Mouse (Mus musculus): Measurements from ENCODE around the gene Mcub. TPM values are rescaled to one million over a fixed set of nuclear protein-coding genes. Genes with fewer than 3 reads are reported as not detected.

Gene Mcub
- polyA plus RNA-seq, 1 experiment from 2014 or later: 13.7 TPM

GRCm38 (mm10) chr3:129949158-129949773 is 20.7 kb downstream of the Mcub start:
- Histone ChIP-seq H3K36me3 (no peaks in the 10 kb centered on the region), H3K9me3 (no peaks in the 10 kb centered on the region), H3K4me3 (replicated peaks) (no peak overlapping the region), H3K9ac (replicated peaks) (no peak overlapping the region), H3K27ac (no peak overlapping the region), H3K27me3 (no peaks in the 10 kb centered on the region), H3K4me2 (no peak overlapping the region), H3K4me1 (replicated peaks) (no peaks in the 10 kb centered on the region)
- WGBS: 80% methylated on average over 5 of the region's 5 CpGs
- no peak for ATAC-seq (ENCODE audit: insufficient number of reproducible peaks, insufficient read depth, low FRiP score, low TSS enrichment, low read depth)

GRCm38 (mm10) chr3:129948359-129948758 is 21.6 kb downstream of the Mcub start:
- no peaks in the 10 kb centered on the region for H3K4me1 ChIP-seq (replicated peaks)
- H3K4me3 ChIP-seq (replicated peaks): no peak overlapping the region
- 90% methylated on average over 5 of the region's 5 CpGs for whole genome bisulfite sequencing
- H3K36me3 ChIP-seq: no peaks in the 10 kb centered on the region
- no peak overlapping the region for H3K9ac ChIP-seq (replicated peaks)
- H3K27ac ChIP-seq: no peak overlapping the region
- no peaks in the 10 kb centered on the region for H3K9me3 ChIP-seq
- no peaks in the 10 kb centered on the region for H3K27me3 ChIP-seq
- H3K4me2 ChIP-seq: no peak overlapping the region
- no peak for ATAC-seq (ENCODE audit: insufficient number of reproducible peaks, insufficient read depth, low FRiP score, low TSS enrichment, low read depth)

GRCm38 (mm10) chr3:129946217-129946914 is 23.6 kb downstream of the Mcub start:
- Histone ChIP-seq H3K36me3 (no peaks in the 10 kb centered on the region), H3K9ac (replicated peaks) (no peak overlapping the region), H3K27me3 (no peaks in the 10 kb centered on the region), H3K9me3 (no peaks in the 10 kb centered on the region), H3K4me2 (no peak overlapping the region), H3K27ac (no peak overlapping the region), H3K4me3 (replicated peaks) (no peak overlapping the region), H3K4me1 (replicated peaks) (no peaks in the 10 kb centered on the region)
- no peak for ATAC-seq (ENCODE audit: insufficient number of reproducible peaks, insufficient read depth, low FRiP score, low TSS enrichment, low read depth)
- 70% methylated on average over 5 of the region's 5 CpGs for WGBS

- Histone ChIP-seq H3K4me3 (replicated peaks) (no peak overlapping the region), H3K27me3 (no peaks in the 10 kb centered on the region), H3K4me1 (replicated peaks) (no peaks in the 10 kb centered on the region), H3K36me3 (no peaks in the 10 kb centered on the region), H3K9me3 (no peaks in the 10 kb centered on the region), H3K4me2 (no peak overlapping the region), H3K9ac (replicated peaks) (no peak overlapping the region), H3K27ac (no peak overlapping the region)
- ATAC-seq (ENCODE audit: insufficient number of reproducible peaks, insufficient read depth, low FRiP score, low TSS enrichment, low read depth): no peak
- 70% methylated on average over 4 of the region's 4 CpGs for WGBS
Measured at GRCm38 (mm10) chr3:129943813-129944212, 26.2 kb downstream of the Mcub start.

GRCm38 (mm10) chr3:129941291-129941690 is 28.7 kb downstream of the Mcub start:
- no peaks in the 10 kb centered on the region for H3K27me3 ChIP-seq
- no peak overlapping the region for H3K4me2 ChIP-seq
- no peak overlapping the region for H3K9ac ChIP-seq (replicated peaks)
- peaks cover 9% of the 10 kb centered on the region for H3K4me1 ChIP-seq (replicated peaks)
- H3K9me3 ChIP-seq: no peaks in the 10 kb centered on the region
- no peak overlapping the region for H3K27ac ChIP-seq
- H3K4me3 ChIP-seq (replicated peaks): no peak overlapping the region
- H3K36me3 ChIP-seq: no peaks in the 10 kb centered on the region
- WGBS: 87% methylated on average over 1 of the region's 1 CpGs
- ATAC-seq (ENCODE audit: insufficient number of reproducible peaks, insufficient read depth, low FRiP score, low TSS enrichment, low read depth): no peak

GRCm38 (mm10) chr3:129940780-129941179 is 29.2 kb downstream of the Mcub start:
- Histone ChIP-seq H3K9me3 (no peaks in the 10 kb centered on the region), H3K4me3 (replicated peaks) (no peak overlapping the region), H3K27me3 (no peaks in the 10 kb centered on the region), H3K4me1 (replicated peaks) (peaks cover 9% of the 10 kb centered on the region), H3K9ac (replicated peaks) (no peak overlapping the region), H3K36me3 (no peaks in the 10 kb centered on the region), H3K27ac (no peak overlapping the region), H3K4me2 (no peak overlapping the region)
- WGBS: 94% methylated on average over 2 of the region's 2 CpGs
- ATAC-seq (ENCODE audit: insufficient number of reproducible peaks, insufficient read depth, low FRiP score, low TSS enrichment, low read depth): no peak

GRCm38 (mm10) chr3:129939058-129939457 is 30.9 kb downstream of the Mcub start:
- no peak overlapping the region for H3K27ac ChIP-seq
- no peak overlapping the region for H3K4me3 ChIP-seq (replicated peaks)
- no peaks in the 10 kb centered on the region for H3K36me3 ChIP-seq
- no peak overlapping the region for H3K4me2 ChIP-seq
- 43% methylated on average over 7 of the region's 7 CpGs for WGBS
- no peak for ATAC-seq (ENCODE audit: insufficient number of reproducible peaks, insufficient read depth, low FRiP score, low TSS enrichment, low read depth)
- H3K9ac ChIP-seq (replicated peaks): no peak overlapping the region
- H3K27me3 ChIP-seq: no peaks in the 10 kb centered on the region
- H3K9me3 ChIP-seq: no peaks in the 10 kb centered on the region
- peaks cover 9% of the 10 kb centered on the region for H3K4me1 ChIP-seq (replicated peaks)

- no peak for ATAC-seq (ENCODE audit: insufficient number of reproducible peaks, insufficient read depth, low FRiP score, low TSS enrichment, low read depth)
Measured at GRCm38 (mm10) chr3:129937848-129938247, 32.2 kb downstream of the Mcub start.

GRCm38 (mm10) chr3:129936561-129936960 is 33.4 kb downstream of the Mcub start:
- 36% methylated on average over 9 of the region's 9 CpGs for WGBS
- no peak for ATAC-seq (ENCODE audit: insufficient number of reproducible peaks, insufficient read depth, low FRiP score, low TSS enrichment, low read depth)
- Histone ChIP-seq H3K36me3 (no peaks in the 10 kb centered on the region), H3K4me3 (replicated peaks) (no peak overlapping the region), H3K9ac (replicated peaks) (no peak overlapping the region), H3K27ac (no peak overlapping the region), H3K27me3 (no peaks in the 10 kb centered on the region), H3K4me2 (no peak overlapping the region), H3K4me1 (replicated peaks) (peaks cover 9% of the 10 kb centered on the region), H3K9me3 (no peaks in the 10 kb centered on the region)

More at GRCm38 (mm10) chr3:129937848-129938247, 32.2 kb downstream of the Mcub start:
- H3K9me3 ChIP-seq: no peaks in the 10 kb centered on the region
- no peak overlapping the region for H3K27ac ChIP-seq
- H3K9ac ChIP-seq (replicated peaks): no peak overlapping the region
- H3K4me1 ChIP-seq (replicated peaks): peaks cover 9% of the 10 kb centered on the region
- no peak overlapping the region for H3K4me3 ChIP-seq (replicated peaks)
- no peaks in the 10 kb centered on the region for H3K36me3 ChIP-seq
- no peaks in the 10 kb centered on the region for H3K27me3 ChIP-seq
- 18% methylated on average over 3 of the region's 3 CpGs for WGBS
- H3K4me2 ChIP-seq: no peak overlapping the region

- no peak overlapping the region for H3K4me3 ChIP-seq (replicated peaks)
- peaks cover 1% of the 10 kb centered on the region; the same call in 1 of the 2 replicates for H3K4me1 ChIP-seq (replicated peaks)
- H3K9me3 ChIP-seq: no peaks in the 10 kb centered on the region
- no peak overlapping the region for H3K9ac ChIP-seq (replicated peaks)
- no peak for ATAC-seq (ENCODE audit: insufficient number of reproducible peaks, insufficient read depth, low FRiP score, low TSS enrichment, low read depth)
- no peak overlapping the region for H3K27ac ChIP-seq
- no peak overlapping the region for H3K4me2 ChIP-seq
- no peaks in the 10 kb centered on the region for H3K36me3 ChIP-seq
- H3K27me3 ChIP-seq: no peaks in the 10 kb centered on the region
- 47% methylated on average over 4 of the region's 4 CpGs for WGBS
Measured at GRCm38 (mm10) chr3:129932443-129932842, 37.6 kb downstream of the Mcub start.

GRCm38 (mm10) chr3:129930213-129930778 is 39.7 kb downstream of the Mcub start:
- Histone ChIP-seq H3K4me3 (replicated peaks) (no peak overlapping the region), H3K4me1 (replicated peaks) (no peaks in the 10 kb centered on the region), H3K9ac (replicated peaks) (no peak overlapping the region), H3K4me2 (no peak overlapping the region), H3K27me3 (no peaks in the 10 kb centered on the region), H3K9me3 (no peaks in the 10 kb centered on the region), H3K36me3 (no peaks in the 10 kb centered on the region), H3K27ac (no peak overlapping the region)
- ATAC-seq (ENCODE audit: insufficient number of reproducible peaks, insufficient read depth, low FRiP score, low TSS enrichment, low read depth): no peak
- WGBS: 62% methylated on average over 6 of the region's 6 CpGs

Measured in limb, embryonic 12.5 days (tissue).